Mouse (Mus musculus): Measurements from ENCODE around the gene Olfr1231. TPM values are rescaled to one million over a fixed set of nuclear protein-coding genes. Genes with fewer than 3 reads are reported as not detected.

Gene Olfr1231
- not detected for total RNA-seq (2022)

GRCm38 (mm10) chr2:89306974-89307373 is at the start of gene Olfr1231:
Olfr1231 (minus strand) TSS chr2:89307074.
- DNase-seq (ENCODE audit: low spot score in 2 of 2): no peak

- DNase-seq (ENCODE audit: low spot score in 2 of 2): no peak
Measured at GRCm38 (mm10) chr2:89342298-89342697, 35.4 kb upstream of the Olfr1231 start, which contains the start of gene Olfr1233. Olfr1233 (minus strand) TSS chr2:89342398.

GRCm38 (mm10) chr2:89329575-89329974 is 22.7 kb upstream of the Olfr1231 start, which contains the start of gene Olfr1232:
Olfr1232 (minus strand) TSS chr2:89329675.
- no peak for DNase-seq (ENCODE audit: low spot score in 2 of 2)

- DNase-seq (ENCODE audit: low spot score in 2 of 2): no peak
Measured at GRCm38 (mm10) chr2:89297168-89297567, 9.7 kb downstream of the Olfr1231 start, which contains the start of gene Olfr1230. Olfr1230 (minus strand) TSS chr2:89297268.

- DNase-seq (ENCODE audit: low spot score in 2 of 2): no peak
Measured at GRCm38 (mm10) chr2:89287914-89288313, 19.0 kb downstream of the Olfr1231 start, which contains the start of gene Olfr1229. Olfr1229 (minus strand) TSS chr2:89288014.

DNA sequence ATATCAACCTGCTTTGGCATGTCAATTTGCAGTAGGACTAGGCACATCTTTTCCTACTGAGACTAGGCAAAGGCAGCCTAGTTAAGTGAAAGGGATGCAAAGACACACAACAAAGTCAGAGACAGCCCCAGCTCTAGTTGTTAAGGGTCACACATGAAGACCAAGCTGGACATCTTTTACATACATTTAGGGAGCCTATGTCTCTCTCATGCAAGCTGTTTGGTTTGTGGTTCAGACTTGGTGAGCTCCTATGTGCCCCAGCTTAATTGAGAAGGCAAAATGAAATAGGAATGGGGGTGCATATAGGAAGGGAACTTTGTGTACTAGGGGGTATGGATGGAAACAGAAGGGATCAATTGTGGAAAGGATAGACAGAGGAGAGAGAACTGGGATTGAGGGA is 52.9 kb downstream of the Olfr1231 start, which contains the start of gene Olfr1228:
TSS of gene Olfr1228 (minus strand) at position 101 of the 400 bp plus-strand sequence.
- no peak for DNase-seq (ENCODE audit: low spot score in 2 of 2)

Other genes with a start within 250 kb of the Olfr1231 start
- gene Olfr1218, start 245.9 kb downstream of the Olfr1231 start, total RNA-seq (2022): not detected
- gene Olfr1219, start 223.6 kb downstream of the Olfr1231 start, total RNA-seq (2022): not detected
- gene Olfr1220, start 200.2 kb downstream of the Olfr1231 start, total RNA-seq (2022): not detected
- gene Olfr1221, start 189.8 kb downstream of the Olfr1231 start, total RNA-seq (2022): not detected
- gene Olfr1222, start 174.0 kb downstream of the Olfr1231 start, total RNA-seq (2022): not detected
- gene Olfr1223, start 155.5 kb downstream of the Olfr1231 start, total RNA-seq (2022): not detected
- not detected for gene Olfr1224-ps1, start 143.0 kb downstream of the Olfr1231 start, total RNA-seq (2022)
- gene Olfr1225, start 132.4 kb downstream of the Olfr1231 start, total RNA-seq (2022): not detected
- gene Olfr1226, start 107.0 kb downstream of the Olfr1231 start, total RNA-seq (2022): not detected
- not detected for gene Olfr1228, start 53.0 kb downstream of the Olfr1231 start, total RNA-seq (2022)
- not detected for gene Olfr1229, start 19.1 kb downstream of the Olfr1231 start, total RNA-seq (2022)
- gene Olfr1230, start 9.8 kb downstream of the Olfr1231 start, total RNA-seq (2022): not detected
- gene Olfr1232, start 22.6 kb upstream of the Olfr1231 start, total RNA-seq (2022): not detected
- not detected for gene Olfr1233, start 35.3 kb upstream of the Olfr1231 start, total RNA-seq (2022)
- not detected for gene Olfr1234, start 57.8 kb upstream of the Olfr1231 start, total RNA-seq (2022)
- not detected for gene Olfr1238, start 102.6 kb upstream of the Olfr1231 start, total RNA-seq (2022)
- not detected for gene Olfr1239, start 113.3 kb upstream of the Olfr1231 start, total RNA-seq (2022)
- gene Olfr1240, start 135.9 kb upstream of the Olfr1231 start, total RNA-seq (2022): not detected
- gene Olfr1241, start 180.1 kb upstream of the Olfr1231 start, total RNA-seq (2022): not detected
- gene Olfr1242, start 191.3 kb upstream of the Olfr1231 start, total RNA-seq (2022): not detected
- not detected for gene Olfr1243, start 224.4 kb upstream of the Olfr1231 start, total RNA-seq (2022)

All from gastrocnemius, adult 8-10 months (tissue).